Mouse (Mus musculus) WW6 (cell line): ENCODE measurements around the gene Chtf18.

Source experiments
- DNase-seq: peaks from one replicate; pipeline ENCODE4 v3.0.0-alpha.2; 2013; ENCODE audit warnings: low read depth, low spot score

Chtf18 gene

GRCm38 (mm10) chr17:25735246-25735645 is 8.0 kb upstream of the Chtf18 start:
- no peak for DNase-seq

GRCm38 (mm10) chr17:25732082-25732481 is 4.9 kb upstream of the Chtf18 start:
- peak; percentile 70 for DNase-seq

GRCm38 (mm10) chr17:25728009-25728270 is 721 bp upstream of the Chtf18 start:
- DNase-seq, result no peak

- no peak for DNase-seq
Measured at GRCm38 (mm10) chr17:25725264-25725663, 2.0 kb downstream of the Chtf18 start.

- no peak for DNase-seq
Measured at GRCm38 (mm10) chr17:25723919-25724318, 3.3 kb downstream of the Chtf18 start.

- DNase-seq, result no peak
Measured at GRCm38 (mm10) chr17:25723470-25723869, 3.7 kb downstream of the Chtf18 start.

- DNase-seq, result no peak
Measured at GRCm38 (mm10) chr17:25721476-25721875, 5.7 kb downstream of the Chtf18 start.

GRCm38 (mm10) chr17:25717691-25718090 is 9.5 kb downstream of the Chtf18 start:
- no peak for DNase-seq

GRCm38 (mm10) chr17:25716711-25717637 is 10.2 kb downstream of the Chtf18 start, which contains the start of gene Gng13:
Gng13 (plus strand) TSS chr17:25717171.
- DNase-seq, result no peak

- no peak for DNase-seq
Measured at GRCm38 (mm10) chr17:25716130-25716529, 11.1 kb downstream of the Chtf18 start.

GRCm38 (mm10) chr17:25715627-25716026 is 11.6 kb downstream of the Chtf18 start:
- no peak for DNase-seq

- no peak for DNase-seq
Measured at GRCm38 (mm10) chr17:25711136-25711535, 16.1 kb downstream of the Chtf18 start.

GRCm38 (mm10) chr17:25709994-25710393 is 17.2 kb downstream of the Chtf18 start:
- DNase-seq, result no peak

- DNase-seq, result no peak
Measured at GRCm38 (mm10) chr17:25700863-25701496, 26.2 kb downstream of the Chtf18 start.

- peak; percentile 42 for DNase-seq
Measured at GRCm38 (mm10) chr17:25698446-25698845, 28.8 kb downstream of the Chtf18 start.

GRCm38 (mm10) chr17:25696263-25696662 is 31.0 kb downstream of the Chtf18 start:
- no peak for DNase-seq

- no peak for DNase-seq
Measured at GRCm38 (mm10) chr17:25688922-25689321, 38.3 kb downstream of the Chtf18 start.

- no peak for DNase-seq
Measured at GRCm38 (mm10) chr17:25686323-25686722, 40.9 kb downstream of the Chtf18 start.

GRCm38 (mm10) chr17:25681636-25682035 is 45.6 kb downstream of the Chtf18 start:
- DNase-seq, result no peak

GRCm38 (mm10) chr17:25679818-25680217 is 47.4 kb downstream of the Chtf18 start:
- DNase-seq, result peak; percentile 54

GRCm38 (mm10) chr17:25677969-25678368 is 49.2 kb downstream of the Chtf18 start:
- no peak for DNase-seq

- no peak for DNase-seq
Measured at GRCm38 (mm10) chr17:25672982-25673381, 54.2 kb downstream of the Chtf18 start.
